Mouse (Mus musculus) liver, embryonic 16.5 days (tissue): ENCODE data around the gene Ccdc33. TPM values are rescaled to one million over a fixed set of nuclear protein-coding genes. Genes with fewer than 3 reads are reported as not detected.

Experiments
- ATAC-seq: fragments of 200-750 bp; cut with Nextera tagmentation; 2 replicates; pipeline ENCODE4 v1.8.0; 2017; ENCODE audit warnings: low read depth, mild to moderate bottlenecking, moderate number of reproducible peaks, moderate library complexity
- H3K27ac ChIP-seq: fragments of 300-500 bp; sonication (generic); 2 replicates; pipeline ENCODE4 v1.5.1; 2014; ENCODE audit warnings: mild to moderate bottlenecking, low read length
- H3K27me3 ChIP-seq: fragments of 300-500 bp; sonication (generic); 2 replicates; pipeline ENCODE4 v1.6.1; 2014; ENCODE audit warnings: low read depth, low read length, mixed read lengths; ENCODE audit not compliant: control insufficient read depth, insufficient read depth
- H3K36me3 ChIP-seq: fragments of 300-500 bp; sonication (generic); 2 replicates; pipeline ENCODE4 v1.6.1; 2014; ENCODE audit warnings: mild to moderate bottlenecking; ENCODE audit not compliant: control insufficient read depth, insufficient read depth
- H3K4me1 ChIP-seq: fragments of 300-500 bp; sonication (generic); 2 replicates; pipeline ENCODE4 v1.6.1; 2014; ENCODE audit warnings: low read depth, low read length, mixed read lengths; ENCODE audit not compliant: control insufficient read depth
- H3K4me2 ChIP-seq: fragments of 300-500 bp; sonication (generic); 2 replicates; pipeline ENCODE4 v1.6.1; 2014; ENCODE audit warnings: low read depth, low read length, mixed read lengths
- H3K4me3 ChIP-seq: fragments of 300-500 bp; sonication (generic); 2 replicates; pipeline ENCODE4 v1.5.1; 2014; ENCODE audit warnings: low read depth, mild to moderate bottlenecking, low read length
- H3K9ac ChIP-seq: fragments of 300-500 bp; sonication (generic); 2 replicates; pipeline ENCODE4 v1.6.1; 2014; ENCODE audit warnings: low read depth, low read length
- H3K9me3 ChIP-seq: fragments of 300-500 bp; sonication (generic); replicated peaks from 2 replicates; pipeline ENCODE4 v1.6.1; 2016; ENCODE audit warnings: low read length; ENCODE audit not compliant: control insufficient read depth
- WGBS: fragments of 180-500 bp; shearing (Covaris S2); extraction: QIAGEN DNeasy Blood & Tissue Kit; methylation state at CpG from one replicate; pipeline ENCODE4 v1.1.7; 2014; ENCODE audit not compliant: insufficient replicate concordance; 5-methylcytosine and 5-hydroxymethylcytosine counted together
- polyA plus RNA-seq: library from polyadenylated mRNA; unstranded; fragments of >200 nt; fragmentation: Nextera tagmentation; extraction: Ambion mirVana; gene quantifications from 2 replicates; pipeline ENCODE4 v1.2.1, GENCODE M21; 2015

Ccdc33 gene
- polyA plus RNA-seq, 1 experiment from 2014 or later, result not detected

DNA sequence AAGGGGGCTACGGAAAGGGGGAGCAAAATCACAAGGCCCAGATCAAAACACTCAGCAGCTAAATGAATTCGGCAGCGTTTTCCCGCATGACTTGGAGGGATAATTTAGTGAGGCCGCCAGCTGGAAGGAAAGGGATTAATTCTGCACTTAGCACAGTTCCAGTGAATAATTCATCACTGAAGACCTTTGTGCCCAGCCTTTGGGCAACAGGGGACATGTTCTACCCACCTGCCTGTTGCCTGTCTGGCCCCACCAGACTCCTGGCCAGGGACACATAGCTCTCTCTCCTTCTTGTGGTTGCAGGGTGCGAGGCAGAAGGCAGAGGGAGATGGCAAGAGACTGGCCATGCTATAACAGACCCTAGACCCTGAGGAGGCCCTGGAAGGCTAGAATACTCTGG lies 53.1 kb downstream of the Ccdc33 start:
- no peak for ATAC-seq
- Histone ChIP-seq H3K36me3 (no peaks in the 10 kb centered on the region), H3K9me3 (no peaks in the 10 kb centered on the region), H3K4me3 (no peak overlapping the region), H3K4me2 (no peak overlapping the region), H3K4me1 (no peaks in the 10 kb centered on the region), H3K27me3 (no peaks in the 10 kb centered on the region; the same call in 1 of the 2 replicates), H3K27ac (no peak overlapping the region), H3K9ac (no peak overlapping the region)
- 57% methylated on average over 6 of the region's 6 CpGs for WGBS

DNA sequence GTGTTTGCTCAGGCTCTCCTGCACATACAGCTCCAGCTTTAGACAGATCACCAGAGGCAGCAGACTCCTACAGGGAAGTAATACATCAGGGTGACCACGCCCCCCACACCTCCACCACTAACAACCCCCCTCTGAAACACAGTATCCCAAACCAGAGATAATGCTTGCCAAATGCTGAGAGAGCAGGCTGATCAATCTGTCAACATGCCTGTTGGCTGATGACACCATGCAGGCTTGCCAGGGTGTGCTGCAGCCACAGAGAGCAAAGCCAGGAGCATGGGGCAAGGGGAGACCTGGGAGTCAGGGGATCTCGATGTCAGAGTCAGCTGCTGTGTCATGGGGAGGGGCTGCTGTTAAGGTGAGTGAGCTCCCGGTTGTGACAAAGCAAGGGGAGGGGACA lies 55.1 kb downstream of the Ccdc33 start, which contains the start of gene Stra6:
Gene Stra6, plus strand, starts transcription at position 258 of the 400 bp plus-strand sequence.
- Histone ChIP-seq H3K27me3 (no peaks in the 10 kb centered on the region; the same call in 1 of the 2 replicates), H3K36me3 (no peaks in the 10 kb centered on the region), H3K9me3 (no peaks in the 10 kb centered on the region), H3K4me1 (no peaks in the 10 kb centered on the region), H3K27ac (no peak within 1 kb of the TSS), H3K9ac (no peak within 1 kb of the TSS), H3K4me2 (no peak within 1 kb of the TSS), H3K4me3 (no peak within 1 kb of the TSS)
- ATAC-seq, result no peak
- 10% methylated on average over 3 of the region's 3 CpGs for WGBS

DNA sequence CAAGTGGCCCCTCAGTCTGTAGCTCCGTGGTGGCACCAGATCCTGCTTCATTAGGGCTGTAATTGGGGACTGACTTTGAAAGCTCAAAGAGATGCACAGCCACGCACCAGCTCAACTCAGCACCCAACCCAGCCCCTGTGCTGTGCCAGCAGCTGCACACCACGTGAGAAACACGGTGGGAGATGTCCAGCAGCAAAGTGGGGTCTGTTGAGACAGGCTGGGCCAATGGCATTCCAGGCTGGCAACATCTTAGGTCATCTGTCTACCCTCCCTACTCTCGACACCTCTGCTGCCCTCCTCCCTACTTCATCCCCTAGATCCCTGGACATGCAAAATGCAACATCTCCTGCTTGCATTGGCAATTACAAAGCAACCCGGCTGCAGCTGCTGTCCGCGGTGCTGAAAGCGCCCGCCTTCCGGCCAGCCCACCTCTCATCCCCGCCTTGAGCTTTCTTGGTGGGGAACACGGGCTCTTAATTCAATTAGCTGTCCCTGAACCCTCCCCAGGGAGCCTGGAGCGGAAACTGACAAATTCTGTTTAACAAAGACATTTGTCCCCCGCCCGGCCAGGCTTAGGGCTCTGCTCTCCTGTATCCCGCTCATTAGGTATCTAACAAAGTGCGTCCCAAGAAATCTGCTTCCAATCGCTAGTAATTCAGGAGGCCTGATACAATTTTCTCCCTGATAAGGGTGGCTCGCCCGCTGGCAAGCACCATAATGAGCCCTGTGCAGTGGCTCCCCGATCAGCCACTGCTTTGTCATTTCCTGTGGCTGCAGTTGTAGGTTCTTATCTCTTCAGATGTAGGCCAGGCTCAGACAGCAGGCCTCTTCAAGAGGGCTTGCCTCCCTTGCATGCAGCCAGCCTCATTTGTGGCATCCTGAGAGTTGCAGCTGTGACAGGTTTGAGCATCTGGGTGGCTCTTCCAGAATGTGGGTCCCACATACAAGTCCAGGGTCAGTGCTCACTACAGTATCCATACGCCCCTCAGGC lies 57.7 kb downstream of the Ccdc33 start:
- H3K4me1 ChIP-seq, result no peaks in the 10 kb centered on the region
- no peak overlapping the region for H3K4me2 ChIP-seq
- no peaks in the 10 kb centered on the region for H3K36me3 ChIP-seq
- 5% methylated on average over 23 of the region's 23 CpGs for WGBS
- H3K27ac ChIP-seq, result no peak overlapping the region
- H3K4me3 ChIP-seq, result no peak overlapping the region
- no peak overlapping the region for H3K9ac ChIP-seq
- no peaks in the 10 kb centered on the region; the same call in 1 of the 2 replicates for H3K27me3 ChIP-seq
- no peak for ATAC-seq
- H3K9me3 ChIP-seq, result no peaks in the 10 kb centered on the region

DNA sequence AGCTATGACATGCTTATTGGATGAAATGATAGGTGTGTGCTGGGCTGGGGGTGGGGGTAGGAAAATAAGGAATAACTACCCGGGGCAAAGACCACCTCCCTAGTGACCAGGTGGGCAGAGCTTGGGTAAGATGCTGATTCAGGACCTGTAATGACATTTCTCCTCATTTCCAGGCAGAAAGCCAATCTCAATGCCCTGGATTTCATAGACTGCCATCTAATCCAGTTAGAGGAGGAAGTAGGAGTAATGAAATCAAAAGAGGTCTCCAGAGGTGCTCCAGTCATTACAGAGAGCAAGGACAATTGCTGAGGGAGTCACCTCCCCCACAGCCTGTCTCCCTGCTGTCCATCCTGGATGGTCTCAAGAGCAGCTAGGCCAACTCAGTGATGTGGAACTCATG lies 58.7 kb downstream of the Ccdc33 start:
- Histone ChIP-seq H3K9ac (no peak overlapping the region), H3K27me3 (no peaks in the 10 kb centered on the region; the same call in 1 of the 2 replicates), H3K4me1 (no peaks in the 10 kb centered on the region), H3K4me2 (no peak overlapping the region), H3K27ac (no peak overlapping the region), H3K9me3 (no peaks in the 10 kb centered on the region), H3K4me3 (no peak overlapping the region), H3K36me3 (no peaks in the 10 kb centered on the region)
- ATAC-seq, result no peak
- WGBS, result 8% methylated on average over 1 of the region's 1 CpGs

DNA sequence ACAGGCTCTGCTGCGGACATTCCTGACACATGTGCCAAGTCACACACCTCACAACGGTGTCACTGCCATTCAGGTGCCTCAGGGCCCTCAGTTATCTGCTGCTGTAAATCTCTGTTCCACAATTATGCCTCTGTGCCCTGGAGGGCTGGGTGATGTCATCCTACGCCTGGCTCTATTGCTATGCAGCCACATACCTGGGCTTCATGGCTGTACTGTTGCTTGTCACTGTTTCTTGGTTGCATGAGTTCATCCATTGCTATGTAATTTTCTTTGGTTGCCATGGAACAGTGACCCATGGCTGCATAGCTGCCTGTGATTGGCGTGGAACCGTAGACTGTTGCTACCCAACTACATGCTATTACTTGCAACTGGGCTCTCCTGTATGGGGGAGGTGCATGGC lies 63.0 kb downstream of the Ccdc33 start:
- H3K27me3 ChIP-seq, result no peaks in the 10 kb centered on the region; the same call in 1 of the 2 replicates
- no peaks in the 10 kb centered on the region for H3K9me3 ChIP-seq
- no peak overlapping the region for H3K4me2 ChIP-seq
- H3K27ac ChIP-seq, result no peak overlapping the region
- H3K36me3 ChIP-seq, result no peaks in the 10 kb centered on the region
- WGBS, result 72% methylated on average over 5 of the region's 5 CpGs
- no peak for ATAC-seq
- no peaks in the 10 kb centered on the region for H3K4me1 ChIP-seq
- H3K9ac ChIP-seq, result no peak overlapping the region
- H3K4me3 ChIP-seq, result no peak overlapping the region

DNA sequence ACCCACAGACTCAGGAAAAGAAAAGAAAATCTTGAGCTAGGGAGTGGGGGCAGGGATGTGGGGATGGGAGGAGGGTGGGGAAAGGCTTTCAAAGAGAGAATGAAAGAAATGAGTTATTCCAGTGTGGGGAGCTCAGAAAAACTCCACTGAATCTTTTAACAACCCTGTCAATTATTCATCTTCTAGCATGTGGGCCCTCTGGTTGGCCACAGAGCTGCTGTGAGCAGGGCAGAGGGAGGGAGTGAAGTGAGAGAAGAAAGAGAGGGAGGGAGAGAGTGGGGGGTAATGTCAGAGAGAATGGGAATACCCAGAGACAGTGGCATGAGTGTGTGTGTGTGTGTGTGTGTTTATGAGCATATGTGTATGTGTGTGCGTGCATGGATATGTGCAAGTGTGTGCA lies 64.6 kb downstream of the Ccdc33 start:
- WGBS, result 62% methylated on average over 1 of the region's 1 CpGs
- no peak for ATAC-seq

DNA sequence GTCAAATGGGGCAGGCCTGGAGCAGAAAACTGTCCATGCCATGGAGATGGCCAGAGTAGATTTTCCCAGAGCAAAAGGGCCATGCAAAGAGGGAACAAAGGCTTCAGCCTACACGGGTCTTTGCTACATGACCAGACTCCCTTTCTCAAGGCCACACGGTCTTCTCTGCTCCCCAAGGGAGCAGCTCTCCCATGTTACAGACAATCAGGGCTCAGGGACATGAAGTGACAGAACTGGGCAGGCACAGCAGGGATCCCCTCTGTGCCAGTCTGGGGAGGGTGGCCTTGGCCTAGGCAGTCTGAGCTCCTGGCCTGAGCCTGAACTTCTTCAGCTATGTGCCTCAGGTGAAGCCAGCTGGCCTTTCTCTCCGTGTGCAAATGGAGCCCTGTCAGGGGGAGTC lies 65.1 kb downstream of the Ccdc33 start:
- Histone ChIP-seq H3K36me3 (no peaks in the 10 kb centered on the region), H3K4me1 (no peaks in the 10 kb centered on the region), H3K9me3 (no peaks in the 10 kb centered on the region), H3K27ac (no peak overlapping the region), H3K4me2 (no peak overlapping the region), H3K27me3 (no peaks in the 10 kb centered on the region; the same call in 1 of the 2 replicates), H3K4me3 (no peak overlapping the region), H3K9ac (no peak overlapping the region)
- no peak for ATAC-seq
- 45% methylated on average over 3 of the region's 3 CpGs for WGBS

More for the DNA sequence above, 64.6 kb downstream of the Ccdc33 start:
- no peaks in the 10 kb centered on the region for H3K9me3 ChIP-seq
- H3K36me3 ChIP-seq, result no peaks in the 10 kb centered on the region
- H3K4me2 ChIP-seq, result no peak overlapping the region
- no peak overlapping the region for H3K9ac ChIP-seq
- H3K27ac ChIP-seq, result no peak overlapping the region
- H3K4me3 ChIP-seq, result no peak overlapping the region
- H3K4me1 ChIP-seq, result no peaks in the 10 kb centered on the region
- H3K27me3 ChIP-seq, result no peaks in the 10 kb centered on the region; the same call in 1 of the 2 replicates

DNA sequence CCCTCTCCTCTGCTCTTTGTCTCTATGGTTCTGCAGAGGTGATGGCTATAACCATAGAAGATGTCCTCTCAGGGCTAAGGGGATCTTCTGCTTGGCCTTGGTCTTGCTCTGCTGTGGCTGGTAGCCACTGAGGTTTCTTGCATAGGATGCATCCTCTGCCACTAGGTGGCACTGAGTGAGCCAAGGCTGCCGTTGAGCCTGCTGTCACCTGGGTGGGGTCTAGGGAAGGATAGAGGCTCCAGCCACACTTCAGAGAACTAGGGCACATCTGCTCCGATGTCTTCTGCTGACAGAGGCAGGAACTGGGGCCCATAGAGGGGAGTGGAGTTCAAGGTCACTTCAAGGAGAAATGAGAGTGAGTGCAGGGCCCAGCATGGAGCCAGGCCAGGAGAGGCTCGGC lies 65.5 kb downstream of the Ccdc33 start:
- no peak overlapping the region for H3K4me3 ChIP-seq
- no peaks in the 10 kb centered on the region; the same call in 1 of the 2 replicates for H3K27me3 ChIP-seq
- no peaks in the 10 kb centered on the region for H3K9me3 ChIP-seq
- H3K4me2 ChIP-seq, result no peak overlapping the region
- H3K36me3 ChIP-seq, result no peaks in the 10 kb centered on the region
- WGBS, result 26% methylated on average over 3 of the region's 3 CpGs
- H3K4me1 ChIP-seq, result no peaks in the 10 kb centered on the region
- H3K27ac ChIP-seq, result no peak overlapping the region
- no peak overlapping the region for H3K9ac ChIP-seq
- ATAC-seq, result no peak

DNA sequence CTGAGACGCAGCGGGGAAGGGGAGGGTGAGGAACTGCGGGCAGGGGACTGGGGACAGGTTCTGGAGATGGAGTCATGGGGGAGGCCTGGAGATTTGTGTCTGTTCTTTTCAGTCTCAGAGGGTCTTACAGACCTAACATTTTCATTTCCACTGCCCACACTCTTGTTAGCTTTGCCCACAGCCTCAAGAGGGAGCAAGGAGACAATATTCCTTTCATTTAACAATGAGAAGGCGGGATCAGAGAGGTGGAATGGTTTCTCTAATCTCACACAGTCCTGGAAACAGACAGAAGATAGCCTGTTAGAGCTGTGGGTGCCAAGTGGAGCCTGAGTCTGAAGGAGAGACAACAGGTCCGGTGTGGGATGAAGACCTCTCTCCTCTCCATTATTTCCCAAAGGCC lies 66.7 kb downstream of the Ccdc33 start:
- H3K9me3 ChIP-seq, result no peaks in the 10 kb centered on the region
- H3K4me2 ChIP-seq, result no peak overlapping the region
- H3K36me3 ChIP-seq, result no peaks in the 10 kb centered on the region
- no peaks in the 10 kb centered on the region; the same call in 1 of the 2 replicates for H3K27me3 ChIP-seq
- no peaks in the 10 kb centered on the region for H3K4me1 ChIP-seq
- WGBS, result 24% methylated on average over 5 of the region's 5 CpGs
- ATAC-seq, result no peak
- no peak overlapping the region for H3K4me3 ChIP-seq
- H3K27ac ChIP-seq, result no peak overlapping the region
- no peak overlapping the region for H3K9ac ChIP-seq
